Mouse (Mus musculus): ENCODE measurements at regions not wholly inside any gene's neighbourhood (a gene's known extent, or its start where the extent isn't known, plus 50 kb on each side); places are given as distances from the start of the nearest gene placed in this dataset.

- Histone ChIP-seq H3K79me2 (ENCODE audit: control insufficient read depth, insufficient read depth) (no peaks in the 10 kb centered on the region), H3K79me3 (ENCODE audit: low read depth) (no peaks in the 10 kb centered on the region), H3K36me3 (ENCODE audit: control insufficient read depth, insufficient read depth) (no peaks in the 10 kb centered on the region), H3ac (ENCODE audit: control insufficient read depth, insufficient read length, low read depth) (no peak overlapping the region), H3K4me3 (ENCODE audit: insufficient read depth, poor library complexity, severe bottlenecking) (no peak overlapping the region), H3K27me3 (ENCODE audit: control insufficient read depth, insufficient read depth, insufficient read length) (no peaks in the 10 kb centered on the region)
- no peak for TF ChIP-seq FOSL1 (IDR thresholded peaks at IDR 0.05; ENCODE audit: insufficient read depth, low read length, poor library complexity, severe bottlenecking)
- TF ChIP-seq CEBPB (IDR thresholded peaks at IDR 0.05; ENCODE audit: low read depth): peak; percentile 80
Observed at GRCm38 (mm10) chr13:117467407-117467806, 134.7 kb upstream of the Hcn1 start.

GRCm38 (mm10) chr13:117472726-117473125, 129.4 kb upstream of the Hcn1 start:
- H3K27me3 ChIP-seq (ENCODE audit: control insufficient read depth, insufficient read depth, insufficient read length): no peaks in the 10 kb centered on the region
- no peak overlapping the region for H3K4me3 ChIP-seq (ENCODE audit: insufficient read depth, poor library complexity, severe bottlenecking)
- H3K36me3 ChIP-seq (ENCODE audit: control insufficient read depth, insufficient read depth): no peaks in the 10 kb centered on the region
- H3K79me2 ChIP-seq (ENCODE audit: control insufficient read depth, insufficient read depth): no peaks in the 10 kb centered on the region
- no peak overlapping the region for H3ac ChIP-seq (ENCODE audit: control insufficient read depth, insufficient read length, low read depth)
- TF ChIP-seq USF1 (IDR thresholded peaks at IDR 0.05; ENCODE audit: low read depth): no peak
- no peak for TF ChIP-seq MAX (IDR thresholded peaks at IDR 0.05)
- TF ChIP-seq CTCF (IDR thresholded peaks at IDR 0.05; ENCODE audit: control insufficient read depth, insufficient read depth, insufficient read length): no peak
- TF ChIP-seq MYOG (IDR thresholded peaks at IDR 0.05; ENCODE audit: control insufficient read depth, extremely low read depth, insufficient read length): no peak
- no peak for TF ChIP-seq CEBPB (IDR thresholded peaks at IDR 0.05; ENCODE audit: low read depth)
- no peak for TF ChIP-seq FOSL1 (IDR thresholded peaks at IDR 0.05; ENCODE audit: insufficient read depth, low read length, poor library complexity, severe bottlenecking)
- no peak for TF ChIP-seq MYOD1 (IDR thresholded peaks at IDR 0.05; ENCODE audit: control insufficient read depth, insufficient read length, low read depth)
- no peaks in the 10 kb centered on the region for H3K79me3 ChIP-seq (ENCODE audit: low read depth)

- Histone ChIP-seq H3ac (ENCODE audit: control insufficient read depth, insufficient read length, low read depth) (no peak overlapping the region), H3K79me3 (ENCODE audit: low read depth) (no peaks in the 10 kb centered on the region), H3K36me3 (ENCODE audit: control insufficient read depth, insufficient read depth) (no peaks in the 10 kb centered on the region), H3K79me2 (ENCODE audit: control insufficient read depth, insufficient read depth) (no peaks in the 10 kb centered on the region), H3K27me3 (ENCODE audit: control insufficient read depth, insufficient read depth, insufficient read length) (no peaks in the 10 kb centered on the region), H3K4me3 (ENCODE audit: insufficient read depth, poor library complexity, severe bottlenecking) (no peak overlapping the region)
- TF ChIP-seq MYOG (IDR thresholded peaks at IDR 0.05; ENCODE audit: control insufficient read depth, extremely low read depth, insufficient read length) (no peak), FOSL1 (IDR thresholded peaks at IDR 0.05; ENCODE audit: insufficient read depth, low read length, poor library complexity, severe bottlenecking) (no peak), MYOD1 (IDR thresholded peaks at IDR 0.05; ENCODE audit: control insufficient read depth, insufficient read length, low read depth) (no peak), CTCF (IDR thresholded peaks at IDR 0.05; ENCODE audit: control insufficient read depth, insufficient read depth, insufficient read length) (no peak), CEBPB (IDR thresholded peaks at IDR 0.05; ENCODE audit: low read depth) (no peak), USF1 (IDR thresholded peaks at IDR 0.05; ENCODE audit: low read depth) (no peak), MAX (IDR thresholded peaks at IDR 0.05) (no peak)
Observed at GRCm38 (mm10) chr13:117482624-117483023, 119.5 kb upstream of the Hcn1 start.

- Histone ChIP-seq H3K4me3 (ENCODE audit: insufficient read depth, poor library complexity, severe bottlenecking) (no peak overlapping the region), H3K27me3 (ENCODE audit: control insufficient read depth, insufficient read depth, insufficient read length) (no peaks in the 10 kb centered on the region), H3K36me3 (ENCODE audit: control insufficient read depth, insufficient read depth) (no peaks in the 10 kb centered on the region), H3K79me3 (ENCODE audit: low read depth) (no peaks in the 10 kb centered on the region), H3ac (ENCODE audit: control insufficient read depth, insufficient read length, low read depth) (no peak overlapping the region), H3K79me2 (ENCODE audit: control insufficient read depth, insufficient read depth) (no peaks in the 10 kb centered on the region)
- TF ChIP-seq MAX (IDR thresholded peaks at IDR 0.05): no peak
- TF ChIP-seq USF1 (IDR thresholded peaks at IDR 0.05; ENCODE audit: low read depth): no peak
- TF ChIP-seq CEBPB (IDR thresholded peaks at IDR 0.05; ENCODE audit: low read depth): no peak
- no peak for TF ChIP-seq MYOD1 (IDR thresholded peaks at IDR 0.05; ENCODE audit: control insufficient read depth, insufficient read length, low read depth)
- no peak for TF ChIP-seq CTCF (IDR thresholded peaks at IDR 0.05; ENCODE audit: control insufficient read depth, insufficient read depth, insufficient read length)
- no peak for TF ChIP-seq MYOG (IDR thresholded peaks at IDR 0.05; ENCODE audit: control insufficient read depth, extremely low read depth, insufficient read length)
- no peak for TF ChIP-seq FOSL1 (IDR thresholded peaks at IDR 0.05; ENCODE audit: insufficient read depth, low read length, poor library complexity, severe bottlenecking)
Observed at GRCm38 (mm10) chr13:117508746-117509145, 93.4 kb upstream of the Hcn1 start.

- H3K36me3 ChIP-seq (ENCODE audit: control insufficient read depth, insufficient read depth): no peaks in the 10 kb centered on the region
- H3K79me3 ChIP-seq (ENCODE audit: low read depth): no peaks in the 10 kb centered on the region
- H3K27me3 ChIP-seq (ENCODE audit: control insufficient read depth, insufficient read depth, insufficient read length): no peaks in the 10 kb centered on the region
- no peaks in the 10 kb centered on the region for H3K79me2 ChIP-seq (ENCODE audit: control insufficient read depth, insufficient read depth)
- no peak overlapping the region for H3K4me3 ChIP-seq (ENCODE audit: insufficient read depth, poor library complexity, severe bottlenecking)
- TF ChIP-seq CEBPB (IDR thresholded peaks at IDR 0.05; ENCODE audit: low read depth) (no peak), FOSL1 (IDR thresholded peaks at IDR 0.05; ENCODE audit: insufficient read depth, low read length, poor library complexity, severe bottlenecking) (no peak), CTCF (IDR thresholded peaks at IDR 0.05; ENCODE audit: control insufficient read depth, insufficient read depth, insufficient read length) (peak; percentile 59), MAX (IDR thresholded peaks at IDR 0.05) (no peak), MYOD1 (IDR thresholded peaks at IDR 0.05; ENCODE audit: control insufficient read depth, insufficient read length, low read depth) (no peak)
- no peak overlapping the region for H3ac ChIP-seq (ENCODE audit: control insufficient read depth, insufficient read length, low read depth)
Observed at GRCm38 (mm10) chr13:117550108-117550507, 52.0 kb upstream of the Hcn1 start.

All from C2C12 (cell line).